ENCODE assay signal across 31 mouse cellular contexts in genomic region chr1:89976411-89976810, GRCm38 (mm10). TPM values are rescaled to one million over a fixed set of nuclear protein-coding genes. Genes with fewer than 3 reads are reported as not detected.
DNase-seq lines count a peak whose midpoint lies in the region; ATAC-seq lines count a peak whose summit lies in the region.
"Had no signal": no experiment of that assay in that cellular context is flagged by ENCODE, and none has a peak within 500 bp of the region (broad histone marks: within the 10 kb centered on the region; RNA-seq: fewer than 3 reads in every experiment).

No protein-coding gene starts in this region.

- DNase-seq in forebrain, embryonic 11.5 days (ENCODE audit: low spot score), result peak; percentile 26
- DNase-seq in 3134 (ENCODE audit: extremely low read depth, insufficient read length, low spot score), result peak; percentile 16
- DNase-seq in NIH3T3 (ENCODE audit: low read depth), result peak; percentile 8
- DNase-seq in testis, postnatal 14 days (ENCODE audit: low spot score), result no peak
- DNase-seq: adrenal gland, adult 8-10 months; adrenal gland, postnatal 25 days; B cell, adult 2 months; cerebellum, adult 11-12 months; cerebellum, adult 8-10 months; cerebellum, postnatal 10 days; cerebellum, postnatal 36 days; embryo, embryonic 11 days; forebrain, postnatal 0 days; gastrocnemius, postnatal 36 days; kidney, adult 11 months had no signal

- 81% methylated on average over 8 of the region's 8 CpGs for WGBS in forebrain, embryonic 11.5 days
- 82% methylated on average over 8 of the region's 8 CpGs for WGBS in forebrain, embryonic 13.5 days
- 79% methylated on average over 8 of the region's 8 CpGs for WGBS in kidney, embryonic 16.5 days

- no peak overlapping the region for H3K4me3 ChIP-seq in forebrain, embryonic 11.5 days (ENCODE audit: low read depth, low read length)
- H3K4me3 ChIP-seq in forebrain, embryonic 13.5 days, result no peak overlapping the region
- H3K4me3 ChIP-seq in kidney, embryonic 16.5 days (ENCODE audit: low read length), result no peak overlapping the region
- H3K4me3 ChIP-seq: embryonic facial prominence, embryonic 10.5 days; embryonic facial prominence, embryonic 13.5 days; erythroblast, embryonic 14.5 days; hindbrain, embryonic 10.5 days; hindbrain, embryonic 13.5 days; intestine, embryonic 15.5 days had no signal

- no peaks in the 10 kb centered on the region for H3K36me3 ChIP-seq in forebrain, embryonic 11.5 days (ENCODE audit: control insufficient read depth, insufficient read depth, low read length)
- H3K36me3 ChIP-seq in forebrain, embryonic 13.5 days (ENCODE audit: poor library complexity, severe bottlenecking), result no peaks in the 10 kb centered on the region
- no peaks in the 10 kb centered on the region for H3K36me3 ChIP-seq in kidney, embryonic 16.5 days (ENCODE audit: insufficient read depth, low read length)
- H3K36me3 ChIP-seq: embryonic facial prominence, embryonic 10.5 days; embryonic facial prominence, embryonic 13.5 days; hindbrain, embryonic 10.5 days; hindbrain, embryonic 13.5 days; intestine, embryonic 15.5 days had no signal

- ATAC-seq in forebrain, embryonic 11.5 days (replicated peaks; ENCODE audit: low FRiP score), result no peak
- ATAC-seq in forebrain, embryonic 13.5 days, result no peak
- no peak for ATAC-seq in kidney, embryonic 16.5 days (ENCODE audit: low FRiP score, low TSS enrichment)
- ATAC-seq: activated CD4-positive, CD25-positive, alpha-beta regulatory T cell, adult 4 months; forebrain, embryonic 14.5 days; forebrain, postnatal 0 days; hindbrain, embryonic 16.5 days; intestine, embryonic 15.5 days; Patski had no signal

- H3K4me2 ChIP-seq in forebrain, embryonic 11.5 days (ENCODE audit: low read depth, low read length, severe bottlenecking), result no peak overlapping the region
- no peak overlapping the region for H3K4me2 ChIP-seq in forebrain, embryonic 13.5 days
- no peak overlapping the region for H3K4me2 ChIP-seq in kidney, embryonic 16.5 days (replicated peaks; ENCODE audit: low read depth, low read length)
- H3K4me2 ChIP-seq: embryonic facial prominence, embryonic 13.5 days; heart, embryonic 11.5 days; hindbrain, embryonic 13.5 days; intestine, embryonic 15.5 days had no signal

- H3K27me3 ChIP-seq in forebrain, embryonic 11.5 days (ENCODE audit: control insufficient read depth, insufficient read depth, low read length), result peaks cover 7% of the 10 kb centered on the region; the same call in 1 of the 2 replicates
- H3K27me3 ChIP-seq in forebrain, embryonic 13.5 days, result peaks cover 34% of the 10 kb centered on the region
- peaks cover 15% of the 10 kb centered on the region for H3K27me3 ChIP-seq in kidney, embryonic 16.5 days (ENCODE audit: insufficient read depth, low read length)
- H3K27me3 ChIP-seq: CH12.LX; intestine, embryonic 15.5 days had no signal

- no peak overlapping the region for H3K9ac ChIP-seq in forebrain, embryonic 11.5 days (ENCODE audit: low read length)
- H3K9ac ChIP-seq in forebrain, embryonic 13.5 days, result no peak overlapping the region
- no peak overlapping the region for H3K9ac ChIP-seq in kidney, embryonic 16.5 days (replicated peaks; ENCODE audit: low read length)
- H3K9ac ChIP-seq: embryonic facial prominence, embryonic 13.5 days; forebrain, postnatal 0 days; hindbrain, embryonic 13.5 days; intestine, embryonic 15.5 days had no signal

- no peaks in the 10 kb centered on the region for H3K9me3 ChIP-seq in forebrain, embryonic 11.5 days (ENCODE audit: control insufficient read depth, low read length)
- no peaks in the 10 kb centered on the region for H3K9me3 ChIP-seq in forebrain, embryonic 13.5 days (replicated peaks)
- H3K9me3 ChIP-seq in kidney, embryonic 16.5 days (ENCODE audit: low read length), result no peaks in the 10 kb centered on the region
- H3K9me3 ChIP-seq: embryonic facial prominence, embryonic 10.5 days; embryonic facial prominence, embryonic 13.5 days; hindbrain, embryonic 10.5 days; hindbrain, embryonic 13.5 days; intestine, embryonic 15.5 days had no signal

- no peak overlapping the region for H3K27ac ChIP-seq in forebrain, embryonic 11.5 days (ENCODE audit: low read depth, low read length)
- no peak overlapping the region for H3K27ac ChIP-seq in forebrain, embryonic 13.5 days
- no peak overlapping the region for H3K27ac ChIP-seq in kidney, embryonic 16.5 days (ENCODE audit: low read length)
- H3K27ac ChIP-seq: embryonic facial prominence, embryonic 10.5 days; embryonic facial prominence, embryonic 13.5 days; hindbrain, embryonic 10.5 days; hindbrain, embryonic 13.5 days; intestine, embryonic 15.5 days had no signal

- H3K4me1 ChIP-seq in forebrain, embryonic 11.5 days (replicated peaks; ENCODE audit: control insufficient read depth, insufficient read depth, low read length), result no peaks in the 10 kb centered on the region
- no peaks in the 10 kb centered on the region for H3K4me1 ChIP-seq in forebrain, embryonic 13.5 days
- no peaks in the 10 kb centered on the region for H3K4me1 ChIP-seq in kidney, embryonic 16.5 days (ENCODE audit: insufficient read depth, low read length)
- H3K4me1 ChIP-seq: embryonic facial prominence, embryonic 13.5 days; hindbrain, embryonic 13.5 days; intestine, embryonic 15.5 days had no signal

RNA-seq across cellular contexts. Expression of gene Asb18, which starts 38.1 kb away (rescaled TPM):
- not detected in 2 replicates for polyA plus RNA-seq in forebrain, embryonic 11.5 days (2014; fragmentation: Nextera tagmentation; extraction: Ambion mirVana)
- 0.14 and 0.19 TPM in 2 replicates for polyA plus RNA-seq in forebrain, embryonic 13.5 days (2015; fragmentation: Nextera tagmentation; extraction: Ambion mirVana)
- not detected in 2 replicates for polyA plus RNA-seq in kidney, embryonic 16.5 days (2015; fragmentation: Nextera tagmentation; extraction: Ambion mirVana)
- polyA plus RNA-seq: activated CD4-positive, CD25-positive, alpha-beta regulatory T cell, adult 4 months; embryonic facial prominence, embryonic 13.5 days; erythroblast, embryonic 14.5 days; intestine, embryonic 15.5 days; Patski had no signal

RNA-seq across cellular contexts. Expression of gene Gbx2, which starts 45.4 kb away (rescaled TPM):
- polyA plus RNA-seq in forebrain, embryonic 11.5 days (2014; fragmentation: Nextera tagmentation; extraction: Ambion mirVana), result 5.0 and 6.7 TPM in 2 replicates
- polyA plus RNA-seq in forebrain, embryonic 13.5 days (2015; fragmentation: Nextera tagmentation; extraction: Ambion mirVana), result 18.7 and 29.4 TPM in 2 replicates
- polyA plus RNA-seq in kidney, embryonic 16.5 days (2015; fragmentation: Nextera tagmentation; extraction: Ambion mirVana), result 0.22 and 0.23 TPM in 2 replicates
- polyA plus RNA-seq: activated CD4-positive, CD25-positive, alpha-beta regulatory T cell, adult 4 months; erythroblast, embryonic 14.5 days; frontal cortex, adult 2 months; heart, postnatal 0 days had no signal
